Mouse (Mus musculus) mouse trophoblast stem cell (cell line): ENCODE results near the gene Itln1.

ENCODE experiments used
- in situ Hi-C, 2 experiments: fragments of 300-500 bp; cut with MseI, MboI; formaldehyde crosslinking; loops; 2 replicates in 1 of 2; 3 replicates in 1 of 2; pipeline ENCODE4 v1.15.1; 2025

The Itln1 gene

GRCm38 (mm10) chr1:171535194-171535593, at the start of gene Itln1:
Itln1 (minus strand) TSS chr1:171535294.
- in situ Hi-C loops = no loop called here

DNA sequence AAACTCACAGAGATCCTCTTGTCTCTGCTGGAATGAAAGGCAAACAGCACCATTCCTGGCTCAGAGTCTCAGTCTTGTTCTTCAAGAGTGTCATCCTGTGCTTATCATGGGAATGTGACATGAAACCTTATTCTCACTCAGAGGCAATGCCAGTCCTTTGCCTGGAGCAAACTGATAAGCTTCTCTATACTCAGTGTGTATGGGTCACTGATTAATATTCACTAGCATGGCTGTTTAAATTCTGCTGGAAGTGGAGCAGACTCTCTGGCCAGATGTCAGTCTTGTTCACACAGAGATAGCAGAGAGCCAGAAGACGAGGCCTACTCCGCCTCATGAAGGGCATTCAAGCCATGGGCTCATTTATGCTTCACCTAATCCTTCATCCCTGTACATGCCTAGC, 49.5 kb upstream of the Itln1 start:
- in situ Hi-C loops = no loop called here

GRCm38 (mm10) chr1:171577168-171577567, 42.1 kb upstream of the Itln1 start:
- in situ Hi-C loops = loop anchor here in 1 of 2 experiments (5.0 kb wide), 1 partner anchor 50 kb away; no protein-coding TSS in a partner anchor

DNA sequence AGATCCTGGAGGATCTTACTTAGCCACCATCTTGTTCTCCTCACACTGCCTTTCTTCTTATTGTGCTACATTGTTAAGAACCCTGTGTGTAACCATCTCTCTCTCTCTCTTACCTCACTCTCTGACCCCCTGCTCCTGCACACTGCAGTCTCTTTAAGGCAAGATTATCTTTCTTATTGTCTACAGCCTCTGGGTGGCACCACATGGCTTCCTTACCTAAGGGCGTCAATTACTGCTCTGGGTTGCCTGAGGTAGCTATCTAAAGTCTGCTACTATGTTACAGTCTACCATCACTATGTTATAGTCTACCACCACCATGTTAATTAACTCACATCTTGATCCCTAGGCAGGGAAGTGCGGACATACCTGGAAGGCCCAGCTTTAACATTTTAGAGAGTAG, 33.3 kb upstream of the Itln1 start:
- in situ Hi-C loops = loop anchor here (10.0 kb wide), 1 partner anchor 64 kb away; the partner anchor contains the start of gene Alyref2 (in 2 of the 2)

DNA sequence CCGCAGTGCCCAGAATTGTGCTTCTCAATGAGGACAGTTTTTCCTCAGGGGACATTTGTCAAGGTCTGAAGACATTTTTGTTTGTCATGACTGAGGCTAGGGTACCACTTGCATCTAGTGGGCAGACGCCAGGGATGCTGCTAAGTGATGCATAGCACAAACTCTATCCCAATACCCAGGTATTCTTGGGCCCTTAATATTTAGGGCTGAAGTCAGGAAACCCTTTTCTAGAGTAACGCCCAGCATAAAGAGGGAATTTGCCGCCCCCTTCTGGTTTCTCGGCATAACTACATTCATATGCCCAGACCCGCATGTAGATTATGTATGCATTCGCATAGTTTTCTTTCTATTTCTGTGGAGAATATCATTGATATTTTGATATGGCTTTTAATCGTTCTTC, 31.7 kb upstream of the Itln1 start:
- in situ Hi-C loops = loop anchor here (10.0 kb wide), 1 partner anchor 62 kb away; the partner anchor contains the start of gene Alyref2 (in 2 of the 2)

GRCm38 (mm10) chr1:171565888-171566287, 30.8 kb upstream of the Itln1 start:
- in situ Hi-C loops = loop anchor here (10.0 kb wide), 1 partner anchor 61 kb away; the partner anchor contains the start of gene Alyref2 (in 2 of the 2)

DNA sequence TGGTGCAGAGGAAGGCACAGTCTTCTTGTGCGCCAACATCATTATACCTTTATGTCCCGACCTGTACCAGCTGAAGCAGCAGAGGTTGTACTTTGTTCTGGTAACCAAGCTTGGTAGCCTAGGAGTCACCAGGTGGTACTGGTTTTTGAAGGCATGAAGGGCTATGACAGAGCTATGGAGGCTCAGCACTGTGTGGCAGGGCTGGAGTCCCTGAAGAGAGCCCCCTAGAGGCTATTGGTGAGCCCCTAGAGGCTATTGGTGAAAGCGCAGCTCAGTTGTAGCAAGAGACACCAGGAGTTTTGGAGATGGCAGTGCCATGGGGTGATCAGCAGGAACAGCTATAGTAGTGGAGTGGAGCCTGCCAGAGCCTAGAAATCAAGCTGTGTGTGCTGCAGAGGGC, 29.2 kb upstream of the Itln1 start:
- in situ Hi-C loops = loop anchor here (5.0 to 10.0 kb wide), 2 partner anchors 37 to 59 kb away; partner anchors contain the start of gene Alyref2 (in 2 of the 2)

DNA sequence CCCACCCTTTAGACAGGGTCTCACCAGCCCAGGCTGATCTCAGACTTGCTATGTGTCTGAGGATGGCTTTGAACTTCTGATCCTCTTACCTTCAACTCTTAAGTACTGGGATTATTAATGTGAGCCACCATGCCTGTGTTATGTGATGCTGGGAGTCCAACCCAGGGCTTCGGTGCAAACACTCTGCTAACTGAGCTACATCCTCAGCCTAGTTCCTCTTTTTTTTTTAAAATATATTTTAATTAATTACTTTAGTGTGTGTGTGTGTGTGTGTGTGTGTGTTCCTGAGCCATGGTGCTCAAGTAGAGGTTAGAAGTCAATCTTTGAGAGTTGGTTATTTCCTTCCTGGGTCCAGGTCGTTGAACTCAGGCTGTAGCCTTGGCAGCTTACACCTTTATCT, 27.9 kb upstream of the Itln1 start:
- in situ Hi-C loops = loop anchor here (5.0 to 10.0 kb wide), 2 partner anchors 36 to 58 kb away; partner anchors contain the start of gene Alyref2 (in 2 of the 2)

- in situ Hi-C loops = loop anchor here (5.0 to 10.0 kb wide), 2 partner anchors 34 to 57 kb away; partner anchors contain the start of gene Alyref2 (in 2 of the 2)
Observed at GRCm38 (mm10) chr1:171561639-171562225, 26.6 kb upstream of the Itln1 start.

- in situ Hi-C loops = loop anchor here (5.0 to 10.0 kb wide), 2 partner anchors 34 to 56 kb away; partner anchors contain the start of gene Alyref2 (in 2 of the 2)
Observed at GRCm38 (mm10) chr1:171561200-171561599, 26.1 kb upstream of the Itln1 start.

- in situ Hi-C loops = loop anchor here (5.0 to 10.0 kb wide), 2 partner anchors 33 to 55 kb away; partner anchors contain the start of gene Alyref2 (in 2 of the 2)
Observed at GRCm38 (mm10) chr1:171560262-171560661, 25.2 kb upstream of the Itln1 start.

DNA sequence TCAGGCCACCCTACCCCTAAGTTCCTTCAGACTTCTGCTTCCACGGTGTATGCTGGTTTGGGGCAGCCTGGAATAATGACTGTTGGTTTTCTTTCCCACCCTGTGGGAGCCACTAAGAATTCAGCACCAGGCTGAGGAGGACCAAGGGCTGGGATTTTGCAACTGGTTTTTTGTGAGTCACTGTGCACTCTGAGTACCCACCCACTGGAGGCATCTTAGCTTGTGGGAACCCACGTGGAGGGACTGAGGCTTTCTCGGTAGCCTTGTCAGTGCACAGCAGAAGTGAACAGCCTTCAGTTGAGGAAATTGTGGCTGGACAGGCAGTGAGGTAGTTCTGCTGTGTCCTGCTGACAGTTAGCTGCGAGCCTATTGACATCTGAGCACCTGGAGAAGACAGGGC, 23.8 kb upstream of the Itln1 start, which contains the start of gene Cd244a:
Gene Cd244a (plus strand): TSS at position 296 of the 400 bp plus-strand sequence.
- in situ Hi-C loops = no loop called here

- in situ Hi-C loops = no loop called here
Observed at GRCm38 (mm10) chr1:171558407-171558806, 23.3 kb upstream of the Itln1 start.

DNA sequence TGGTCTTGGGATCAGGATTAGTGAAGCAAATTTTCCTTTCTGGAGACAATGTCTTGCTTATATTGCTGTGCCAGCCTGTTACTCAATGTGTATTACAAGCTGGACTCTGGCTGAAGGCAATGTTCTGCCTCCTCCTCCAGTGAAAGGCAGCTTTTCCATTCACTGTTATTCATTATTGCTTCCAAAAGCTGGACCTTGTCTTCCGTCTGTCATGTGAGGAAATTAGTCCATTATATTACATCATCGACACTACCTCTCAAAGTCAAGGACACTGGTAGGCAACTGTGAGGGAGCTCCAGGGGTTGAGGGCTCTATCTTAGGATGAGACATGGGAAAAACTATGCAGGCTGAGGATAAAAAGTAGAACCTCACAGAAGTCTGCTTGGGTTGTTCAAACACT, 21.3 kb upstream of the Itln1 start:
- in situ Hi-C loops = no loop called here

DNA sequence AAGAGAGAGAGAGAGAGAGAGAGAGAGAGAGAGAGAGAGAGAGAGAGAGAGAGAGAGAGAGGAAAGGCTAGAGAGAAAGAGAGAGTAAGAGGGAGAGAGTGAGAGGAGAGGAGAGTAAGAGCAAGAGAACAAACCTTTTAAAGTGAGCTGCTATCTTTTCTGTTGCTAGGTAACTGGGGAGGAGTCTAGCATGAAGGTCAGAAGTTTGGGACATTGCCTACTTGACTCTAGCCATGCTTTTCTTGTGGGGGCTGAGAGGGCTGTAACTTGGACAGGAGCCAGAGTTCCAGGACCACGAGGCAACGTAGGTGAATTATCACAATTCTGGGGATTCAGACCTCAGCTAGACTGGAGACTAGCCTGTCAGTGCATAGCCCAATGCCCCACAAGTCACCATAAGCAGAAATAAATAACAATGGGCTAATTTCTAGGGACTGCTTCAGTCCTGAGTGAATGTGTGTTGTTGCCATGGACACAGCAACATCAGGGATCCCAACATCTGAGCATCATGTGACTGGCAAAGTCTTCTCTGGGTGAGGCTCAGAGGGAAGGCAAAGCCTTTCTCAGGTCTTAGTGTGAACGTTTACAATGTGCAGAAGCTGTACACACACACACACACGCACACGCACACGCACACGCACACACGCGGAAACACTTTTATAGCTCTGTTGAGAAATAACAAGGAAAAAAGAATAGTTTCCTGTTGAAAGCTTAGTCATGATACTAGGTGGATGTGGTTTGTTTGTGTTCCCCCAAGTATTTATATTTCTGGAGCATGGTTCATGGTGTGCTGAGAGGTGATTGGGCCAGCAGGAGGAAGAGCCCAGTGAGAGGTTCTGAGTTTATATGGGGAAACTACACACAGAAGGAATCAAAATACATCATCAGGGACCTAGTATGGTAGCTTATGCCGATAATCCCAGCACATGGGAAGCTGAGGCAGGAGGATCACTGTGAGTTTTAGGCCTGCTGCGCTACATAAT, 18.6 kb upstream of the Itln1 start:
- in situ Hi-C loops = no loop called here

- in situ Hi-C loops = no loop called here
Observed at GRCm38 (mm10) chr1:171552230-171552629, 17.1 kb upstream of the Itln1 start.

- in situ Hi-C loops = no loop called here
Observed at GRCm38 (mm10) chr1:171551326-171551725, 16.2 kb upstream of the Itln1 start.

DNA sequence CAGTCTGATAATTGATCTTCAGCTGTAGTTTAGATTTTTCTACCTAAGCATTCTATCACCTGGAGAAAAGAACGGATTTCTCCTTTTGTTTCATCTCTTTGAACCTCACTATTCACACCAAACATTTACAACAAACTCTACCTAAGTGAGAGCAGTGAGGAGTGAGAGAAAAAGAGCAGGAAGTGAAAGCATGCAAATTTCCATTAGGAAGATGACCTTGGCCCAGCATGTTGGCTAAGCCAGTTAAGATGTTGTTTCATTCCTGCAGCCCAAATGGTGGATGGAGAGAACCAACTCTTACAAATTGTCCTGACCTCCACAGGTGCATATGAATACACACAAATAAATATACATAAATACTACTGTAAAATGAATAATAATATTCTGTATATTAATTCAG, 5.6 kb upstream of the Itln1 start:
- in situ Hi-C loops = no loop called here

DNA sequence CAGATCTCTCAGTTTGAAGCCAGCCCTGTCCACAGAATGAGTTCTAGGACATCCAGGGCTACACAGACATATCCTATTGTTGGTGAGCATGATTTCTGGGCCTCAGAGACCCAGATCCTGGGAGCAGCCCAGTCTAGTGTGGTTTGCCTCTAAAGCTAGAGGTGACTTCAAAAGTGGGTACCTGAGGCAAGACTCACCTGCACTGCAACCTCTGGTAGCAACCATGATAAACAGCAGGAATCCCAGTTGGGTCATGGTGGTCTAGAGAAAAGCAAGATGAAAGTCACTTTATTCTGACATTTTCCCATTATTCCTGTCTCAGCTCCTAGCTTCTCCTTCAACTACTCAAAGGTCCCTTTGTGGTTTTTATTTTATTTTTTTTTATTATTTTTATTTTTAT, 537 bp downstream of the Itln1 start:
- in situ Hi-C loops = no loop called here

DNA sequence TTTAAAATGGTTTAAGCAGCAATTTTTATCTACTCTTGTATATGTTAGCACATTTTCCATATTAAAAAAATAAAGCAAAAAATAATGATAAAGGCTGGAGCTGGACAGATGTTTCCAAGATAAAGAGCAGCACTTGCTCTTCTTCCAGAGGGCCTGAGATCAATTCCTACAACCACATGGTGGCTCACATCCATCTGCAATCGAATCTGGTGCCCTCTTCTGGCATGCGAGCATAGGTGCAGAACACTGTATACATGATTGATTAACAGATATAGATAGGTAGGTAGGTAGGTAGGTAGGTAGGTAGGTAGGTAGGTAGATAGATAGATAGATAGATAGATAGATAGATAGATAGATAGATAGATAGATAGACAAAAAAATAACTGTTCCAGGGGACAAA, 2.3 kb downstream of the Itln1 start:
- in situ Hi-C loops = no loop called here

GRCm38 (mm10) chr1:171531367-171531766, 3.7 kb downstream of the Itln1 start:
- in situ Hi-C loops = no loop called here

DNA sequence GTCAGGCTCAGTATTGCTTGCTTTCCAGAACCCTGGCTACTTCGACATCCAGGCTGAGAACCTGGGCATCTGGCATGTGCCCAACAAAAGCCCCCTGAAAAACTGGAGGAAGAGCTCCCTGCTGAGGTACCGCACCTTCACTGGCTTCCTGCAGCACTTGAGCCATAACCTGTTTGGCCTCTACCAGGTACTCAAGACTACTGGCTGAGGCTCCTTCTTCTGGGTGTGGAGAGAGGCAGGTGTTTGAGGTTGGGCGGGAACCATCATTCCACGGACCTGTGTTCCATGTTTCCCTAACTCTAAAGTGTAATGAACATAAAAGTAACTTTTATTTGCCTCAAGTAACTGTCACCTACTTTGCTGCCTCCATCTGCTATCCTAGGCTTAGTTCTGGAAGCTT, 19.5 kb downstream of the Itln1 start:
- in situ Hi-C loops = no loop called here
